Mouse (Mus musculus) heart, embryonic 11.5 days (tissue): ENCODE results near the gene Pax9. TPM values are rescaled to one million over a fixed set of nuclear protein-coding genes. Genes with fewer than 3 reads are reported as not detected.

Experiments used
- ATAC-seq: fragments of 200-750 bp; cut with Nextera tagmentation; replicated peaks from 2 replicates; pipeline ENCODE4 v1.8.0; 2017; ENCODE audit warnings: moderate library complexity; ENCODE audit not compliant: insufficient number of reproducible peaks, low FRiP score, low TSS enrichment
- H3K27ac ChIP-seq: fragments of 300-500 bp; sonication (generic); 2 replicates; pipeline ENCODE4 v1.5.1; 2014; ENCODE audit warnings: mild to moderate bottlenecking, low read depth, low read length
- H3K27me3 ChIP-seq: fragments of 300-500 bp; sonication (generic); 2 replicates; pipeline ENCODE4 v1.6.1; 2014; ENCODE audit warnings: mild to moderate bottlenecking, low read length, mixed read lengths; ENCODE audit not compliant: control insufficient read depth, insufficient read depth
- H3K36me3 ChIP-seq: fragments of 300-500 bp; sonication (generic); 2 replicates; pipeline ENCODE4 v1.6.1; 2014; ENCODE audit warnings: mild to moderate bottlenecking, low read length, moderate library complexity, mixed read lengths; ENCODE audit not compliant: control insufficient read depth, insufficient read depth
- H3K4me1 ChIP-seq: fragments of 300-500 bp; sonication (generic); 2 replicates; pipeline ENCODE4 v1.6.1; 2014; ENCODE audit warnings: low read length; ENCODE audit not compliant: control insufficient read depth, insufficient read depth
- H3K4me2 ChIP-seq: fragments of 300-500 bp; sonication (generic); 2 replicates; pipeline ENCODE4 v1.6.1; 2014; ENCODE audit warnings: mild to moderate bottlenecking, moderate library complexity
- H3K4me3 ChIP-seq: fragments of 300-500 bp; sonication (generic); 2 replicates; pipeline ENCODE4 v1.5.1; 2014; ENCODE audit warnings: low read depth, low read length
- H3K9ac ChIP-seq: fragments of 300-500 bp; sonication (generic); 2 replicates; pipeline ENCODE4 v1.6.1; 2014; ENCODE audit warnings: mild to moderate bottlenecking, low read depth, low read length, moderate library complexity
- H3K9me3 ChIP-seq: fragments of 300-500 bp; sonication (generic); replicated peaks from 2 replicates; pipeline ENCODE4 v1.6.1; 2016; ENCODE audit warnings: low read length; ENCODE audit not compliant: control insufficient read depth
- WGBS: fragments of 180-500 bp; shearing (Covaris S2); extraction: QIAGEN DNeasy Blood & Tissue Kit; methylation state at CpG from one replicate; pipeline ENCODE4 v1.1.7; 2014; ENCODE audit not compliant: insufficient replicate concordance; 5-methylcytosine and 5-hydroxymethylcytosine counted together
- polyA plus RNA-seq: library from polyadenylated mRNA; unstranded; fragments of >200 nt; fragmentation: Nextera tagmentation; extraction: Ambion mirVana; gene quantifications from 2 replicates; pipeline ENCODE4 v1.2.1, GENCODE M21; 2014

The Pax9 gene
- polyA plus RNA-seq, 1 experiment from 2014 or later, result 0.50 TPM

GRCm38 (mm10) chr12:56701004-56701403 is 9.4 kb downstream of the Pax9 start:
- H3K27me3 ChIP-seq, result peaks cover 57% of the 10 kb centered on the region
- 5% methylated on average over 6 of the region's 6 CpGs for WGBS
- no peak for ATAC-seq

DNA sequence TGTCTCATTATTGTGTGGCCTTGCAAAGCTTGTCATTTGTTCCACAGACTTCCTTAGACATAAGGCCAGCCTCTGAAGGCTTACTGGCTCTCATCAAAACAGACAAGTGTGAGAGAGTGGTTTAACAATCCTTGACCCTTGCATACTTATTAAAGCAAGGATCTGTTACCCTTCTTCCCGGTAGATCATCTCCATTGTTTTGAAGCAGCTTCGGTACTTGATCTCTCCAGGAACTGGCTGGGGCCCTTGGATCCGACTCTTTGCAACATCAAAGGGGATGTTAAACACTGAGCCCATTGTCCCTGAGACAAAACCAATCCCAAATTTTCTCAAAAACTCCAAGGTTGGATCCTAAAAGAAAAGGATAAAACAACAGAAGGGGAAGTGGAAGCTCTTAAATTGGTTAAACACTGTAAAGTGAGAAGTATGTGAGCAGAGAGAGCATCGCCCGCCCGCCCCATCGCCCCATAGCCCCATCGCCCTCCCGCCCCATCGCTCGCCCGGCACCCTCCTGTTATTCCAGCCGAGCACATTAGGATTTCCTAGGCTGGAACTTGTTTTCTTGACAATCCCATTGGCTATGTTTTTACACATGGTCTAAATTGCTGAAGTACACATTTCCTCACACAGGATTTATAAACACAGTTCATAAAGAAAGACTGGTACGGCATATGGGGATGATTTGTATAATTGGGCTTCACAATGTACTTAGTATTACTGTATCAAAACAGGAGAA is 26.6 kb downstream of the Pax9 start:
- no peak for ATAC-seq
- no peaks in the 10 kb centered on the region for H3K36me3 ChIP-seq
- H3K27me3 ChIP-seq, result peaks cover 3% of the 10 kb centered on the region; the same call in 1 of the 2 replicates
- no peaks in the 10 kb centered on the region for H3K4me1 ChIP-seq
- H3K9ac ChIP-seq, result no peak overlapping the region
- H3K9me3 ChIP-seq, result no peaks in the 10 kb centered on the region
- no peak overlapping the region for H3K27ac ChIP-seq
- no peak overlapping the region for H3K4me2 ChIP-seq
- H3K4me3 ChIP-seq, result no peak overlapping the region
- WGBS, result 26% methylated on average over 14 of the region's 14 CpGs

More at GRCm38 (mm10) chr12:56701004-56701403, 9.4 kb downstream of the Pax9 start:
- Histone ChIP-seq H3K4me1 (peaks cover 7% of the 10 kb centered on the region), H3K27ac (no peak overlapping the region), H3K9ac (no peak overlapping the region), H3K4me2 (no peak overlapping the region), H3K9me3 (no peaks in the 10 kb centered on the region), H3K36me3 (no peaks in the 10 kb centered on the region), H3K4me3 (no peak overlapping the region)

DNA sequence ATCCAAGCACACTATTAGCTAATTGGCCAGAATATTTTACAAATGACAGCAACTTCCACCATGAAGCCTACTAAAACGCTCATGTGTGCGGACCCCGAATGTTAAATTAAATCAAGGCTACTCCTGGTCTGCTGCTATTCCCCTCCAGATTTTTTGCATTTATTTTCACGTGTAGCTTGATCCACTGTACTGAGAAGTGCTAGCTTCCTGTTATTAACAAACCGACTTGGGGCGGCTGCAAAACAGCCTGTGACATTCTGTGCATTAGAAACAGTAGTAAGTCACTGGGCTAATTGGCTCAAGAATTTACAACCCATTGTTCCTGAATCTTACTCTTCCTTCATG is 27.1 kb downstream of the Pax9 start:
- H3K9me3 ChIP-seq, result no peaks in the 10 kb centered on the region
- no peaks in the 10 kb centered on the region for H3K4me1 ChIP-seq
- no peak overlapping the region for H3K4me3 ChIP-seq
- ATAC-seq, result no peak
- H3K36me3 ChIP-seq, result no peaks in the 10 kb centered on the region
- WGBS, result 43% methylated on average over 6 of the region's 6 CpGs
- H3K9ac ChIP-seq, result no peak overlapping the region
- H3K4me2 ChIP-seq, result no peak overlapping the region
- no peak overlapping the region for H3K27ac ChIP-seq
- H3K27me3 ChIP-seq, result peaks cover 3% of the 10 kb centered on the region; the same call in 1 of the 2 replicates

- Histone ChIP-seq H3K9ac (no peak overlapping the region), H3K36me3 (no peaks in the 10 kb centered on the region), H3K4me3 (no peak overlapping the region), H3K27me3 (no peaks in the 10 kb centered on the region), H3K27ac (no peak overlapping the region), H3K4me2 (no peak overlapping the region), H3K9me3 (no peaks in the 10 kb centered on the region), H3K4me1 (no peaks in the 10 kb centered on the region)
- ATAC-seq, result no peak
- WGBS, result 54% methylated on average over 4 of the region's 4 CpGs
Measured at GRCm38 (mm10) chr12:56727631-56728030, 36.1 kb downstream of the Pax9 start.

GRCm38 (mm10) chr12:56737104-56737503 is 45.5 kb downstream of the Pax9 start:
- H3K27ac ChIP-seq, result no peak overlapping the region
- H3K4me1 ChIP-seq, result no peaks in the 10 kb centered on the region
- H3K27me3 ChIP-seq, result no peaks in the 10 kb centered on the region
- H3K9me3 ChIP-seq, result no peaks in the 10 kb centered on the region
- H3K36me3 ChIP-seq, result no peaks in the 10 kb centered on the region; the same call in 1 of the 2 replicates
- WGBS, result 74% methylated on average over 4 of the region's 4 CpGs
- no peak for ATAC-seq
- no peak overlapping the region for H3K4me3 ChIP-seq
- no peak overlapping the region for H3K4me2 ChIP-seq
- H3K9ac ChIP-seq, result no peak overlapping the region

Other genes starting within 250 kb of the Pax9 start
- gene Nkx2-1, start 154.9 kb upstream of the Pax9 start, polyA plus RNA-seq, result 0.25 and 1.6 TPM in 2 replicates
- 0.24 TPM in 1 of 2 replicates, not detected in the other for gene Nkx2-9, start 78.5 kb upstream of the Pax9 start, polyA plus RNA-seq